Mouse (Mus musculus) left cerebral cortex, adult 18-20 months (tissue): ENCODE data around the gene Fam129c. TPM values are rescaled to one million over a fixed set of nuclear protein-coding genes. Genes with fewer than 3 reads are reported as not detected.

ENCODE experiments used
- DNase-seq, 2 experiments: peaks; one replicate each; pipeline ENCODE4 v3.0.0; 2021 to 2022; ENCODE audit warnings: low spot score in 2 of 2, mixed read lengths in 1 of 2
- total RNA-seq, 2 experiments: library from RNA; stranded (reverse); gene quantifications; 2 replicates each; pipeline ENCODE4 v1.2.3; 2021

Gene Fam129c
- total RNA-seq, 2 experiments from 2014 or later: 1.9 to 4.8 TPM

DNA sequence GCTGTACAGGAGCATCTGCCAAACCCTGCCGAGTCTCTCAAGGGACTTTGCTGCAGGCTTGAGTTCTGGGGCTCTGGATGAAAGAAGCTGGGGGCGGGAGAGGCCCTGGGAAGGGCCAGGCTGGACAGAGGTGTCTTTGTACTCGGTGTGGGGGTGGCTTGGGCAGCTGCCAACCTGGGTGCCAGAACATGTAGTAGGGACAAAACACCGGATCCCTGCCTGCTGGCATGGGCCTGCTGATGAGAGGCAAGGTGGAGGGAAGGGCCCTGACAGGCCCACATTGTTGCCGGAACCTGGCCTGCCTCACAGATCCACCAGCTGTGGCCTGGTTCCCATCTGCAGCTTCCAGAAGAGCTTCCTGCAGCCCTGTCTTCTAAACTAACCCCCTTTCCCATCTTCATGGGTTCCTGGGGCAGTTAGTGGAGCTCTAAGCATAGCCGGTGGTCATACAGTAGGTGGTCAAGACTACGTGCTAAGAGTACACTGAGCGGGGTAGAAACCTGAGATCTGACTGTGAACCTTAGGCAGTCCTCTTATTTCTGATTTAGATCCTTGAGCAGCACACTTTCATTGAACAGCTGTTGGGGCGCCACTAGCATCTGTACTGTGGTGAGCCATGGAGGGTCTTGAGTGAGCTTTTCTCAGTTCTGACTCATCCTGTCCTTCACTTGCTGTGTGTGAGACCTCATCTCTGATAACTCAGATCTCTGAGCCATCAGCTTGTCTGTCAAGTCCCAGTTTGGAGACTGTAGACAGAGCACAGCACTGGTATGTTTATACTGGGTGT is 24.4 kb upstream of the Fam129c start:
- peak; percentile 79 to 86 for DNase-seq

- no peak for DNase-seq
These were observed 23.0 kb upstream of the Fam129c start for GRCm38 (mm10) chr8:71574426-71574825.

DNA sequence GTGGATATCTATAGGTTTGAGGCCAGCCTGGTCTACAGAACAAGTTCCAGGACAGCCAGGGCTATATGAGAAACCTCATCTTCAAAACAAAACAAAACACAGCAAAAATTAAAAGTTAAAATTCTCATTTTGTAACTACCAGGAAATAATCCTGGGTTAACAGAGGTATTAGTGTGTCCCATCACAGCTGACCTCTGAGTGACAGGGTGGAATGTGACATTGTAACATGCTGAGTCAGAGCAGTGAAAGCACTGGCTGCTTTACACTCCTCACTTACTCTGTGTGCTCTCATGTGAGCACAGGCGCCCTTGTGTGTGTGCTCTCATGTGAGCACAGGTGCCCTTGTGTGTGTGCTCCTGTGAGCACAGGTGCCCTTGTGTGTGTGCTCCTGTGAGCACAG is 22.4 kb upstream of the Fam129c start:
- no peak for DNase-seq

GRCm38 (mm10) chr8:71577856-71578387 is 19.5 kb upstream of the Fam129c start:
- no peak for DNase-seq

DNA sequence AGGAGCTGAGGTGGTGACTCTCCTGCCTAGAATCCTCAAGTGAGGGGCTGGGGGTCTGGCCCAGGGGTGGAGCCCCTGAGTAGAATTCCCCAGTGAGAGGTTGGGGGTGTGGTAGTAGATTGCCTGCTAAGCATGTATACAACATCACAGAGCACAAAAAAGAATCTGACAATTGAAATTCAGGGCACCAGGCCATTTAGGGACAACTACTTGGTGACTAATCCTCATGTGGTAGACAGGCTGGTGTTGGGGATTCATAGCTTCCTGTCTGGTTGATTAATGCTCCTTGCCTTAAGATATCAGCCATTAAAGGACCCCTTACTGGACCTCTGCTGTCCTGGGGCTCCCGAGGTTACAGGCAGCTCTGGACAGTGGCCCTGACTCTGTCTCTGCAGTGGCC is 18.4 kb upstream of the Fam129c start:
- no peak for DNase-seq

- no peak for DNase-seq
These were observed 18.0 kb upstream of the Fam129c start for GRCm38 (mm10) chr8:71579476-71579875.

DNA sequence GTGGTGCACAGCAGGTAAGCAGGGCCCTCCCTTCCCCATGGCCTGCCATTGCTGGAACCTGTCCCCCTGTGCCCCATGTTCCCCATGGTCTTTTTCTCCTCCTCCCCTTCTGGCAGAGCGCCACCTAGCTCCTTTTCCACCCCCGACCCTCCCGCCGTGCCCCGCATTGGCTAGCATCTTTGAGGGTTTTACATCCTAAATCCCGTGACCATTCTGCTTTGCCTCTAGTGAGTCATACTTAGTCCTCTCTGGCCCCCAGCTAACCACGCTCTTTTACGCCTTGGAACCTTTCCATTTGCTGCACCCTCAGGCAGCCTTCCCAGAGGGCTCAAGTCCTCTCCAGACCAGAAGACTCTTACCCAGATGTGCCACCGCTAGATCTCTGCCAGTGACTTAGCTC is 17.2 kb upstream of the Fam129c start:
- no peak for DNase-seq

DNA sequence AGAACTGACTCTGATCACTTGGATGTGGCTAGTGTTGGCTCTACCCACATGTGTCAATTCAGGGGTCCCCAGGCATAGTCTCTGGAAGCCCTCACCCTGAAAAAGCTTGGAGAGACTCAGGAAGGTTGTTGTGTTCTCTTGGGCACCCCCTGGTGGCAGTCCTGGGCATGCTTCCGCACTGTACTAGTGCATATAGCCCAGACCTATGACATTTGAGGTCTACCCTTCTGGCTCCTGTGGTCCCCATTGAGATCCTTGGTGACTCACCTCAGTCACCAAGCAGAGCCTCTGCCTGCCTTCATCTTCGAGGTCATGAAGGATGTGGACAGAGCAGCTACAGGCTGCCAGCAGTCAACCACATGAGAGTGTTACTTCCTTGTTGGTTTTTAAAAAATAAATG is 10.6 kb upstream of the Fam129c start:
- peak in 1 of 2 experiments; percentile 39 for DNase-seq

GRCm38 (mm10) chr8:71588762-71589161 is 8.7 kb upstream of the Fam129c start:
- no peak for DNase-seq

DNA sequence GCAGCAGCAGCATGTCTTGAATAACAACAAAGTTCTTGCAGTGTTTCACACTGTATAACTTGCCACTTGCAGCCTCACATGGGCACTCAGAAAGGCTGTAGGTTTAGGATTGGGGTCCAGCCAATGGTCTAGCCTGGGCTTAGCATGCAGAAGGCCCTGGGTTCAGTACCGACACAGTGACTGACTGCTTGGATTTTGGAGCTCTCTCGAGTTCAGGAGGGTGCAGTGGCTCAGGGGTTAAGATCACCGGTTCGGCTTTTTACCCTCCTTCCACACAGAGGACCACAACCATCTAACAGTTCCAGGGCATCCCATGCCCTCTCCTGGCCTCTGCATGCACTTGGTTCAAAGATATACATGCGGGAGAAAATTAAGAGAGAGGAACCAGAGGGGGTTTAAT is 6.4 kb upstream of the Fam129c start:
- DNase-seq: no peak

DNA sequence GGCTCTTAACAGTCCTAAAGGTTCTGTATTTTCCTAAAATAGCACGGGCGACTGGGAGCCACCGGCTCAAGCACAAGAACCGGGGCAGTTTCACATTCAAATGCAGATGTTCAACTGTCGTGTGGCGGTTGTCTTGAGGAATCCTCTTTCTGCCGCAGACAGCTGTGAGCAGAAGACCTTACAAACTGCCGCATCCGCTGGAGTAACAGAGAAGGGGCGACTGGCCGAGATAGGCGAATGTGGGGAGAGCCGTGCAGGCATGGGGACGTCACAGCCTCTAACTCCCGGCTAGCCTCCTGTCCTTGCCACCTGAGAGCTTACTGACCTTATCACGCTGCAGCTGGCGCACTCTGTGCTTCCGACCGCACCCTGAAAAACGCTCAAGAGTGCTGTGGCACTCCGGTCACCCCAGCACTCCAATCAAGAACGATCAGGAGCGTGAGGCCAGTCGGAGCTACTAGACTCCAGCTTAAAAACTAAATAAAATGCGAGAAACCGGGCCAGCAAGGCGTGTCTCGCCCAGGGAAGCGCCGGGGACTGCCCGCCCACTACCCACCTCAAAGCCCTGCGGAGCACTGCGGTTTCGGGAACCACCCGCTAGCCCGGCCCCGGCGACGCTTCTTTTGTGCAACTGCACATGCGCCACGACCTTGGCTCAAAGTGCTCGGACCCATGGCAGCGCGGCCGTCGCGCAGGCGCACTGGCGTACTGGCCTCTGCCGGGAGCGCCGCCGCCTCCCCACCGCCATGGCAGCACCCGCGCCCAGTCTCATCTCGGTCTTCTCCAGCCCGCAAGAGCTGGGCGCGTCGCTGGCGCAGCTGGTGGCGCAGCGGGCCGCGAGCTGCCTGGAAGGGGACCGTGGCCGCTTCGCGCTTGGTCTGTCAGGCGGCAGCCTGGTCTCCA is 5.7 kb upstream of the Fam129c start, which contains the start of gene Pgls:
TSS of gene Pgls (plus strand) at position 706 of the 903 bp plus-strand sequence.
- DNase-seq: peak; percentile 96 to 97

DNA sequence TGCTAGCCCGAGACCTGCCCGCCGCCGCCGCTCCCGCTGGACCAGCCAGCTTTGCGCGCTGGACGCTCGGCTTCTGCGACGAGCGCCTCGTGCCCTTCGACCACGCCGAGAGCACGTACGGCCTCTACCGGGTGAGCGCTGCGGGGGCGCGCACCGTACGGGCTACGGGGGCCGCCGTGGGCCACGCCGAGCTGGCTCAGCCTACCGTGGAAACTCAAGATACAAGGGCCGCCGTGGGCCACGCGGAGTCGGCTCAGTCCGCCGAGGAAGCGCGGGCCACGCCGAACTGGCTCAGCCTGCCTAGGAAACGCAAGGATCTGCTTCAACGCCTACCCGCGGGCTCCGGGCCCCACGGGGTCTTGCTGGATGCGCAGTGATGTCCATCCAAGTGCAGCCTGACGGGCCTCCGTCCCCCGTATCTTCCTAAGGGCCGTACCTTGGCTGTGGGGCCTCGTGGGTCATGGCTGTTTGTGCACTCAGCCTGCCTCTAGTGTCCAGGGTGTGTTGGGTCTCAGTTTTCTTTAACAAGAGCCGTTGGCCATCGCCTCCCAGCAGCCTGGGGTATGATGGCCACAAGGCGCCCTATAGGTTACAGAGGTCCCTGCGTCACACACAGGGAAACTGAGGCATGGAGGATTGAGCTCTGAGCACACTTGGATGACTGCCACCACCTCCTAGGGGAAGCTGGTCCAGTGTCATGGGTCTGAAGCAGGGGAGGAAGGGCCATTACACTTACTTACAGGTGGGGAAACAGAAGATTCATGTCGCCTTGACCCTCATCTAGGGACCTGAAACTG is 4.9 kb upstream of the Fam129c start:
- DNase-seq: peak; percentile 84 to 94

- no peak for DNase-seq
These were observed 3.7 kb upstream of the Fam129c start for GRCm38 (mm10) chr8:71593556-71594323.

- no peak for DNase-seq
These were observed 3.1 kb upstream of the Fam129c start for GRCm38 (mm10) chr8:71594324-71594722.

DNA sequence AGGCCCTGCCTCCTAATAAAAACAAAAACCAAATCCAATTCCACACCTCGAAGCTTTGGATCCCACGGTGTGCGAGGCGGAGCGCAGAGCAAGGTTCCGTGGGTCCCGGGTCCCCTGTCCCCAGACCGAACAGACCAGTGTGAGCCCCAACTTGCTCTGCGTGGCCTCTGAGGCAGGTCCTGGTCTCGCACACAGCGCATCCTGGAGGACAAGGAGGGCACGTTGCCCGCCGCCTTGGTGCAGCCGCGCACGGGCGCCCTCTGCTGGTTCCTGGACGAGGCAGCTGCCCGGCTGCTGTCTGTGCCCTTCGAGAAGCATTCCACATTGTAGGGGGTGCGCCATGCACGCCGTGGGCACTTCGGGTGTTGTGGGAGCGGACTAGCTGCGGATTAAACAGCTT is 1.6 kb upstream of the Fam129c start:
- DNase-seq: peak; percentile 90 to 92

- no peak for DNase-seq
These were observed 1.1 kb upstream of the Fam129c start for GRCm38 (mm10) chr8:71596384-71596783.

DNA sequence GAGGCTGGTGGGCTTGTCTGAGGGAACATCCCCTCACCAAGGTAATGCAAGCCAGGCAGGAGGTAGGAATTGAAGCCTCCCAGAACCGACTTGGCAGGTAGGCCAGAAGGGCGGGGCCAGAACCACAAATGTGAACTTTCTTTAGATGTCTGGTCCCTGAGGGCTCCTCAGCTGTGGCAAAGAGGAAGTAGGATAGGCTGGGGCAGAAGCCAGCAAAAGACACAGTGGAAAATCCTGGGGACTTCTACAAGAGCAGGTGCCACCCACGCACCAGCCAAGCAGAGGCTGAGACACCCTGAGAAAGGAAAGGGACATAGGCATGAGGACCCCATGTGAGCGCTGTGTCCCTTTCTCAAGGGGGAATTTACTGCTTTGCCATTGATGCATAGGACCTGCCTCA is 650 bp upstream of the Fam129c start:
- no peak for DNase-seq

DNA sequence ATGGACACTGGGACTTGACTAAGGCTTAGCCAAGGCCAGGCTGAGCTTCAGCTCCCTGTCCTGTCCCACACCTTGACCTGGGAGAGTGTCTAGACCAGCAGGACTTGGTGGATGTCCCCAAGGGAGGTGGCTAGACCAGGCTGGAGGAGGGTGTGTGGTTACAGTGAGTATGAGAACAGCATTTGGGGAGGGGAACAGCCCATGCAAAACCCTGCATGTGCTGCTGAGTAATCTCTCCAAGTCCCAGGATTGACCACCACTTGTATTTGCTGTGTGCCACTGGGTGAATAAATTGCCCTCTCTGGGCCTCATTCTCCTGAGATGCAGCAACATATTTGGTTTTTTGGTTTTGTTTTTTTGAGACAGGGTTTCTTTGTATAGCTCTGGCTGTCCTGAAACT is 927 bp downstream of the Fam129c start:
- no peak for DNase-seq

DNA sequence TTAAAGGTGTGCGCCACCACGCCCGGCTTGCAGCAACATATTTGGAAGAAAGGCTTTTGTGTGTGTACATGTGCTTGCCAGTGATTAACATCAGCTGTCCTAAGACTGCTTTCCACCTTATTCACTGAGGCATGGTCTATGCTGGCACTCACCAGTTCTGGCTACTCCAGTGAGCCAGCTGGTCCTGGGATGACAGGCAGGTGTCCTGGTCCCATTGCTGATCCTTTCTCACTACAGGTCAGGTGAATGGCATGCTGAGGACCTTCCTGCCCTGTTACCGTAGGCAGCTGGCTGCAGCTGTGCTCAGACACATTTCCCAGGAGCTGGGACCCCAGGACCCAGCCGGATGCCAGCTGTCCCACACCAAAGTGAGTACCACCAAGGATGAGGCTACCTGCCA is 1.4 kb downstream of the Fam129c start:
- DNase-seq: no peak

DNA sequence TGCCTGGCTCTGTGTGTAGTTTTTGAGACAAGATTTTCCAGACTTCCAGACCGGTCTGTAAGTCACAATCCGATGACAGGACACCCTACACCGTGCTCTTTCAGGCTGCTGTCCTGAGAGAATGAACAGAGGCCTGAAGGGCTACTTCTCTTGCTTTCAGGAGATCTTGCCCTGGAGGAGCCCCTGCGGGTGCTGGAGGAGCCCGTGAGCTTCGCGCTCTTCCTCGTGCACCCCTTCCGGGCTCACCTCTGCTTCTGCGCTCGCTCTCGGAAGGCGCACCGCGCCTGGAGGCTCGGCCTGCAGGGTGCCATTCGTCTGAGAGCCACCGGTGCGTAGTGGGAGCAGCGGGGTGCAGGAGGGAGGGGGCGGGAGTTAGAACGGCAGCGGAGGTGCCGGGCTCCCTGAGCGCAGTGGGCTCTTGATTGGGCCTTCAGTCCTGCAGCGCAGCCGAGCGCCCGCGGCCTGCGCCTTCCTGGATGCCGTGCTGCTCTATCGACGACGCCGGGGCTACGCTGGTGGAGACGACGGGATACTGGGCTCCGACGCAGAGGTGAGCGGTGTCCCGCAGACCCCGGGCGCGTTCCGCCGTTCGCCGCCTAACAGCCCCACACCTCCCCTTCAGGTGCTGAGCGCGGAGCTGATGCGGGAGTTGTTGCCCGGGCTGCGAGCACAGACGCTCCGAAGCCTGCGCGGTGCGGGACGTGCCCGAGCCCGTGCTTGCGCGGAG is 4.7 kb downstream of the Fam129c start:
- DNase-seq: no peak
